Mouse (Mus musculus) erythroblast, embryonic 14.5 days (primary cell): ENCODE data around the gene Cblb.

Source experiments
- GATA1 ChIP-seq: IDR thresholded peaks from 2 replicates; pipeline ENCODE4 v1.6.1; 2012; ENCODE audit warnings: low read length, inconsistent platforms, mixed read lengths
- TAL1 ChIP-seq: IDR thresholded peaks from 3 replicates; pipeline ENCODE4 v1.6.1; 2012; ENCODE audit warnings: low read length, inconsistent platforms, mixed read lengths

DNA sequence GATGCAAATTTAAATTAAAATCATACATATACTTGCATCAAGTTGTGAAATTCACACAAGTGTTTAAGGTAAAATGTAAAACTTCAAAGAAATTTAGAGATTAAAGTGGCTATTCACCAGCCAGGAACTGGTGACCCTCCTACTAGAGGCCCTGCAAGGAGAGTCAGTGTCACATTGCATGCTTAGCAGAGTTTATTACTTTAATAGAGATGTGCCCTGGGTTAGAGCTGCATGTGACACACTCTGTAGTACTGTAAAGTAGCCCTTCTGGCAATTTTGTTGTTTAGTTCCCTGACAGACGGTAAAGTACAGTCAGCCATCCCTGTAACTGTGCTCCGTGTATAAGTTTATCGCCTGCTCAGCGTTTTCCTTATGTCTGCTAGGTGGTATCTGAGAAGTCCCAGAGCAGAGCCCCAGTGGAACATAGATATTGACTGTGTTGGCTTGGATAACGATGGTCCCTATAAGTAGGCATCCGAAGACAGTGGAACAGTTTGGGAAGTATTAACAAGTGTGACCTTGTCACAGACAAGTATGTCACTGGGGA is 129.0 kb downstream of the Cblb start:
- no peak for TF ChIP-seq GATA1
- TF ChIP-seq TAL1 = no peak
